Mouse (Mus musculus) frontal cortex, postnatal 36 days (tissue): ENCODE results near the gene Disp1.

Source experiments
- DNase-seq, 2 experiments: peaks; one replicate each; pipeline ENCODE4 v3.0.0; 2022; ENCODE audit warnings: low spot score in 2 of 2

Disp1 gene

DNA sequence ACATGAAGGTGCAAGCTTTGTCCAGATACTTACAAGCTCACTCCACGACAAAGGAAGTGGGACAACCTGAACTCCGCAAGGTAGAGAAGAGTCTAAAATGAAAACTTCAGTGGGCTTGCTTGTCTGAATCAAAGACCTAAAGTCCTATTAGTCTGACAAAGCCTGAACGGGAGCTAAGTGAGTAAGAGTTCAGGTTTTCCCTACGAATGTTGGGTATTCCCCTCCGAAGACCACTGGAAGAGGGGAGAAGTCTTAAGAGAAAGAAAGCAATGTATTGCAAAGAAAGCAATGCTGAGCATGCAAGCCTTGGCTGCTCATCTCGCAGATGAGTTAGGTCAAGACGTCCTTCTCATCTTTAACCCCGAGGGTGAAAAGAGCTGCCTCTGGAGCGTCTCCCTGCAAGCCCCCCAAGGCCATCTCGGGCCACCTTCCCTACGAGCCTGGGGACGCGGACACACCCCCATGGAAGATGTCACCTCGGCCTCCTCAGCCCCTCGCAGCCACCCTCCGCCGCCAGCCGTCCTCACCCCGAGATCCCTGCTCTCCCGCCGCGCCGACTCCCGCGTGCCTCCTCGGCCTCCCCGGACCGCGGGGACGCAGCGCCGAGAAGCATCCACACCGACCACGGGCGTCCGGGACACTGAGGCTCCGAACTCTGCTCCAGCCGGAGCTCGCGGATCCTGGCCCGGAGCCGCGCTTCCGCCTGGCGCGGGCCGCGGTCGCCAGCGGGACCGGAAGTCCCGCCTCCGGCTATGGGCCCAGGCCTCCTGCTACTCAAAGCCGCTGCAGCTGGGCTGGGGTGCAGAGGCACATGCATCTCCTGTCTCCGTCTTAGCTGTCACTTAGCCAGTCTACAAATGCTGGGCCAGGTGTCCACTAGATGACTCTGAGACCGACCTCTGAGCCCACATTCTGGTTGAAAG is at the start of gene Disp1:
Disp1 (minus strand) TSS at position 727 of the 923 bp plus-strand sequence.
- peak; percentile 38 to 60 for DNase-seq

DNA sequence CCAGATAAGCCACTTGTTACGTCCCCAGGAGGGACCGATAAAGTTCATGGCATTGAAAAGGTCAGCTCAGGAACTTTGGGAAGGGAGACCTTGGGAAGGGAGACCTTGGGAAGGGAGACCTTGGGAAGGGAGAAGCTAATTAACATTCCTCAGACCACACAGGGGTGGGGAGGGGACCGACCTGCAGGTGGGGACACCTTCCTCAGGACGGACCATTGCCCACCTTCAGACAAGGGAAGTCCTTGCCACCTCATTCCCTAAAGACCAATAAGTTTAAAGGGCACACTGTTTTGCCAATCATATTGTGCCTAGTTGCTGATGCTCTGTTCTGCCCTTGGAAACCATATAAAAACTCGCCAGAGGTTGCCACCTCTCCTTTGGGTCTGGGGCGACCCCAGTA is 46.3 kb upstream of the Disp1 start:
- DNase-seq = no peak

DNA sequence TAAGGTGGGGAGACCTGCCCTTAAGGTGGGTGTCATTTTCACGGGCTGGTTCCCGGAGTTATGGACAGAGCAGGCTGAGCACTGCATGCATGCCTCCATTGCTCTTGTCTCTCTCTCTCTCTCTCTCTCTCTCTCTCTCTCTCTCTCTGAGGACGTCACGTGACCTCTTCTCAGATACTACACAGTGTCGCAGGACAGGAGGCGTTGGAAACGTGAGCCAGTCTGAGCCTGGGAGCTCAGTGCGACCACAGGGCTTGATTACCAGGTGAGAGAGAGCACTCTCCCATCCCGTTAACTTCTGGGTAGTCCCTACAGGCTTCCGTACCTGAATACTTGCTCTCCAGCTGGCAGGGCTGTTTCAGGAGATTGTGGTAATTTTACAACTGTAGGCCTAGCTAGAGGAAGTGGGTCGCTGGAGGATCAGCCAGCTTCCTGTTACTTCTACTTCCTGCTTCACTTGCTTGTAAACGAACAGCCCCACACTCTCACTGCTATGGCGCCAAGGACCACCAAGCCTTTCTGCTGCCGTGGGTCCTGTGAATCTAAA is 44.7 kb upstream of the Disp1 start:
- DNase-seq = no peak

DNA sequence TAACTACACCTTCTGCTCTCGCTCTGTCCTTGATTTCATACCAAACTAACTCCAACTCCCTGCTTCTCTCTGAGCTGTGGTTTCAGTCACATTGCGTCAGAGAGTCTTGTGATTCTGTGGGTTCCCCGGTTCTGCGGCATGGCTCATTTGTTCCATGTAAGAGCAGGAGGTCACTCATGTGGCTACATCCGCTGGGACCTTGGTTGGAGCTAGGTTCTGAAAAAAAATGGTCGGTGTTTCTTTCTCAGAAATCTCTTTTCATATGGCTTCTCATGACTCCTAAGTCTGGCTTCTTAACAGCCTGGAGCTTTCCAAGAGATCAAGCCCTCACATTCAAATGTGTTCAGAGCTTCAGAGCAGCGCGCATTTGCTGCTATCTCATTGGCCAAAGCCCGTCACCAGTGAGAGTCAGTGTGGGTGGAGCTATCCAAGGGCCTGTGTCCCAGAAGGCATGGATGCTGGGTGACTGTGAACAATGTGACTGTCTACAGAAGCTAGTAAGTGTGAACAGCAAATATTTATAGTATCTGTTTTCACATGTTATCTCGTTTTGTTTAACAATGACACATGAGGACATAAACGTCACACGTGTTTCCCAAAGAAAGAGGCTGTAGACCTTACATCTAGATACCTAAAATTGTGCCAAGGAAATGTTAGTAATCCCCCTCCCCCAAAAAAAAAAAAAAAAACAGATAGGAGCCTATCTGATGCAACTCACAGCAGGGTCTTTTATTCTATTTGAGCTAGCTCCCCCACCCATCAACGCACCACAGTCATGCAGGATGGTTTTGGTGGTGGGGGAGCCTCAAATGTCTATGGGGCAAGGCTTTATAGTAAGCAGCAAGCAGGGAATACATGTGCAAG is 43.1 kb upstream of the Disp1 start:
- no peak for DNase-seq

DNA sequence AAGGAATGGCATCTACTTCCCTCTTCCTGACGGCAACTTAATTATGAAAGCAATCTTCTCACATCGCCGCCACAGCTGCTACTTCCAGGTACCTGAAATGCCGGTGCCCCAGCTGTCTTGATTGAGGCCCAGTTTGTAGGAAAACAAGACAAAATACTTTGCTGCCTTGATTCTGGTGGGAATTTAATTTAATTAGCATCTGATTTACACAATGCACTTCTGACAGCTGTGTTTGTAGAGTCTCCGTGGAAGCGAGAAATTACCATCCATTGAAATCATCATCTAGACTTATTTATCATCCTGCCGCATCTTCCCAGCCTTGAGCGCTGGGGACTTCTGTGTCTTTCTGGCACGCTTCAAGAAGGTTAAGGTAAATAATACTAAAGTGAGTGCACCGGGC is 31.3 kb upstream of the Disp1 start:
- DNase-seq = no peak

DNA sequence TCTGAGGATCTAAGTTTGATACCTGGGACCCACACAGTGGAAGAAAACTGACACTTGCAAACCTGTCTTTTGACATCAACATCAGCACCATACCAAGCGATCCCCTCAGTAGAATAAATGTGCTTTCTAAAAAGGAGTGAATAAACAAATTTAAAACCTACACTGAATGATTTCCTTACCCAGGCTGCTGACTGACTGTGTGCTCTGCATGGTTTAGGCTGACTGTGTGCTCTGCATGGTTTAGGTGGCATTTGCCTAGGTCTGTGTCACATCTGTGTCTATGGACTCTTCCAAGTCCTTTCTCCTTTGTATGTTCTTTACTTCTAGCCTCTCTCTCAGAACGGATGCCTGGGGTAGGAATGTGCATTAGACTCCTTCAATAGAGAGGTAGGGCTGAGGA is 30.5 kb upstream of the Disp1 start:
- DNase-seq = no peak

DNA sequence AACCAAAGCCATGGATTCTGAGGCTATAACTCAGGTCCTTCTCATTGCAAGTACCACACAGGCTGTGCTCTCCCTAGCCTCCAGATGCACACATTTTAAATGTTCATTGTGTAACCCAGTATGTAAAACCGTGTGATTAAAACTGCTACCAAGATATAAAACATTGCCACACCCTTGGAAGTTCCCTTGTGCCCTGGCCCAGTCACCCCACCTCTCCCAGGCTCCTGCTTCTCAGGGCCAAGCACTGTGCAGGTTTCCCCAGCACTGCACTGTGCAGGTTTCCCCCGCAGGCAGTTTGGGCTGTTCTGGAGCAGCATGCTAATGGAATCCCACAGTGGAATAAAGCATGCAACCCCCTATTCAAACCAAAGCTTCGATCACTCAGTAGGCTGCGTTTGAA is 29.3 kb upstream of the Disp1 start:
- no peak for DNase-seq

DNA sequence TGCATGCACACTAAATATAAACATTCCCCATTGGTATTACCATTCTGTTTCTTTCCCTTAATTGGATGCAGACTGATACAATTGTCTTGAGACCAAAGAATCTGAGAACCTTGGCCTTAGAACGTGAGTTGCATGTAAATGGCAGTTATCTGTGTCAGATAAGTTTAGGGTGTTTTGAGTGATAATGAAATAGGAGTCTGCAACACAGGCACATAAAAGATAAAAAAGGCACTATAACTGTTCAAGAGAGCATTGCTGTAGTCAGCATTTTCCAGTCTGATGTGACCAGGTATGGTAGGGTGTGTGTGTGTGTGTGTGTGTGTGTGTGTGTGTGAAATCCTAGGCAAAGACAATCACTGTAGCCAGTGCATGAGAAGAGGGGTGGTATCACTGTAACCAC is 26.8 kb upstream of the Disp1 start:
- no peak for DNase-seq

DNA sequence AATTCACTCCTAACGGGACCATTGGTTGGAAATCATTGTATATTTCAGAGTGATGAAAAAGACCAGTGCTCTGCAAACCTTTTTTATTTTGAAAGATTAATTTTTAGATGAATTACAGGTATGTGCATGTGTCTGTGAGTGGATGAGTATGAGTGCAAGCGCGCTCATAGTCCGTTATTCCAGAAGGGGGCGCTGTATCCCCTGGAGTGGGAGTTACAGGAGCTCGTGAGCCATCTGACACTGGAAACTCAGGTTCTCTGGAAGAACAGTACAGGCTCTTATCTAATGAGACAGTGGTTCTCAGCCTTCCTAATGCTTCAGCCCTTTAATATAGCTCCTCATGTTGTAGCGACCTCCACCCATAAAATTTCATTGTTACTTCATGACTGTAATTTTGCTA is 22.0 kb upstream of the Disp1 start:
- no peak for DNase-seq

DNA sequence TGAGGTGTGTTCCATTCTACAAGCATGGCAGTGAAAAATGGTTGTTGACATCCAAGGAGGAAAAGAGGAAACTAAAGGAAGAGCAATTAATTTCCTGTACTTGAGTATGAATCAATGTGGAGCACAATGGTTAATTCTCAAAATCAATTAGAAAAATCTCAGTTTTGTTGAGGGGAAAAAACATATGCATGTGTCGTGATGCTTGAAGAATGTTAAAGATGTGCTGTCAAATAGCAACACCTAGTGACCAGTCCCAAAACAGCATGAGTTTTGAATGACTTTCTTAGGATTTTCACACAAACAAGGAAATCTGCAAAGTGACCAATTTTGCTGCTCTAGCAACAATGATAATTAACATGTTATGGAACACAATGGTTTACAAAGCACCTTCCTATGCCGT is 16.6 kb upstream of the Disp1 start:
- peak; percentile 11 to 58 for DNase-seq

DNA sequence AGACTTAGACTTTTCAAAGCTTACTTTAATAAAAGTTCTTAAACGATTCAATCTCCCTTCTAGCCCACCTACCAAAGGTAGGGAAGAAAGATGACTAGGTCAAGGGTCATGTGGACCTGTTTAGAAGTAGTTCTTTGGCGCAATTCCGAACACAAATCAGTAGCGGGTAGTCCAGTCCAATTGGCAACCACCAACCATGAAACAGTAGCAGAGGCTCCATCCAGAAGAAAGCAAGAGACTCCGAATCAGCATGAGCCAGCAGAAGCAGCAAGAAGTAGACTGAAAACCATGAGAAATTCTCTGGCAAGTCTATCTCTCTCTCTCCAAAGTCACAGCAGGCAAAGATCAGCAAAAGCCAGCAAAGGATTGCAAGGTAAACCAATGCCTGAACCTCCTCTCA is 15.1 kb upstream of the Disp1 start:
- DNase-seq = no peak

DNA sequence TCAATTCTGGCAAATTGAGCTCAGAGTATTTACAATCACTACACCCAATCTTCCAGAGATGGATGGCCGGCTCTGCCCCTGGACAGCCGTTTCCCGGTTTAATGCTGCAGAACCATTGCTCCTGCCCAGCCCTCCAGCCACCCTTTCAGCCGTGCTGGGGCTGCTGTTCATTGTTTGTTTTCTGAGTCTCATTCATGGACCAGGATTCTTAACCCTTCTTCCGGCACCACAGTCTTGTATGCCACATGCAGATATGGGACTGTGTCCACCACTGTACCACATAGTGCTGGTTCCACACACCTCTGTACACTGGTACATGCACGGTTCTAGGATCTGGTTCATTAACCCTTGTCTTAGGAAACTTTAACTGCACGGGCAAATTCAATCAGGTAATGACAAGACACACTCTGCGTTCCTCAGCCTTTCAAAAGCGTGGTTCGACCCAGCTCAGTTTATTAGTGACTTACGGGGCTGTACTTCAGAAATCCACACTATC is 12.4 kb upstream of the Disp1 start:
- no peak for DNase-seq

DNA sequence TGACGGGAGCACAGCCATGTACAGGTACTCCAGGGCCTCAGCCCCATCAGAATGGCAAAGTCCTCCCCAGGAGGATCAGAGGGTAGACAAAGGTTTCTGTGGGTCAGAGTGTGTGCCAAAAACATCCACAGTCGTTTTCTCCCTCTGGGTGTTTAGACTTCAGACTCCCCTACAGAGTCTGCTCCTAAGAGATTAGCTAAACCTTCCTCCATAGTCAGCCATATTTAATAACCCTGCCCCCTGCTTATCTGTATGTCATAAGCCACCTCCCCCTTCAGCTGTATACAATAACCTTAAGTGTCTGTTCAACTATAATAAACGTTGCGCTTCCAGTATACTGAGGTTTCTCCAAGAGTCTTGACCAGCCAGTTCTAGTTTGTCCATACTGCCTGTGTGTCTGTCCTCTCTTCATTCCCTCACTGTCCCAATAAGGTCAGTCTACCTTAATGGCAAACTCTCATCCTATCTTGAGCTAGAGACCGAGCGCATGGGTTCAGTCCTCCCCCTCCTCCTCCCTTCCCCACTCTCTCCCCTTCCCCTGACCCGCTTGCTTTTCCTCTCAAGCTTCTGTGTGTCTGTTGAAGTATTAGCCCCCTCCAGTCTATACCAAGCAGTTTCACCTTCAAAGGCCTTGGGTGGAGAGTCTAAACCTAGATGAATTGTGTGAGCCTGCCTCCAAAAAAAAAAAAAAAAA is 11.8 kb upstream of the Disp1 start:
- no peak for DNase-seq

DNA sequence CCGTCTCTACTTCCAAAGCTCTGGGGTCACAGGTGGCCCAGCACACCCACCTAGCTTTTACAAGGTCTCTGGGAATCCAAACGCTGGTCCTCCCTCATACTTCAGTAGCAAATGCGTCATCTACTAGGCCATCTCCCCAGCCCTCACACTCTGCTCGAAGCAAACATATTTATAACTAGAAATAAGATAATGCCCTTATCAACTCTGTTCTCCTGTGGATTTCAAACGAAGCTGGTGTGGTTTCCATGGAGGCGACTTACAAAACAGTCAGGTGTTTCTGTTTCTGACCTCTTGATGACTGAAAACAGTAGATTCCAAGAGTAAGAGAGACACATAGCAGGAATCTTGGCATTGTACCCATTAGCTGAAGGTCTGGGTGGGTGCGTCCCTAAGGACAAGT is 6.1 kb upstream of the Disp1 start:
- no peak for DNase-seq

DNA sequence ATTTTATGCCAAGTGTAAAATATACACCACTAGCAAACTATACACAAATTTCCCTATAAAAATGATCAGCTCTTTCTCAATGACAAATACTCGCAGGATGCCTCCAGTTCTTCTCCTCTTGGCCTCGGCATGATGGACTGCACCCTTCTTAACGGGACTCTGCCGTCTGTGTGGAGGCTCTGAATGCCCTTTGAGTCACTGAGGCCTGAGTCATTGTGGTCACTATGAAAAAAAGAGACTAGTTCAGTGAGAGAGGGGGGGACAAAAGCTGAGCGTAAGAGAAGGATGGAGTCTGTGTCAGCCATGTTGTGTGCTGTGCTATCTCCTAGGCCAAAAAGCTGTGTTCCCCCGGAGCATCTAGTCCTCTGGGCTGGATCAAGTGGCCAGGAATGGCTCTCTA is 2.3 kb downstream of the Disp1 start:
- DNase-seq = no peak

DNA sequence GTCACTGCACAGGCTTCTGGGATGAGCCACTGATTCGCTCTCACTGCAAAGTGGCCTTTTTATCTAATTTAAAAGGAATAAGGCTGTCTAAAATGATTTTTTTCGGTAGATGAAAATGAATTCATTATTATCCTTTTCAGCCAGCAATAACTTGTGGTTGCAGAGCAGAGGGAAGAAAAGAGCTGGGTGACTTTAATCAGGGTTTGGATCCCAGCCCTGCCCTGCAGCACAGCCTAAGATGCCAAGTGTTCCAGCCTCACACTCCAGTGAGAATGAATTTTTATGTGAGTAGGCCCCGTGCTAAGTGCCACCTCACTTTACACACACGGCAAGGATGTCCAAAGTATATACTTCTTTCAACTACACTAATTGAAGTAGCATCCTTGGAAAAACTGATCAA is 4.6 kb downstream of the Disp1 start:
- no peak for DNase-seq

DNA sequence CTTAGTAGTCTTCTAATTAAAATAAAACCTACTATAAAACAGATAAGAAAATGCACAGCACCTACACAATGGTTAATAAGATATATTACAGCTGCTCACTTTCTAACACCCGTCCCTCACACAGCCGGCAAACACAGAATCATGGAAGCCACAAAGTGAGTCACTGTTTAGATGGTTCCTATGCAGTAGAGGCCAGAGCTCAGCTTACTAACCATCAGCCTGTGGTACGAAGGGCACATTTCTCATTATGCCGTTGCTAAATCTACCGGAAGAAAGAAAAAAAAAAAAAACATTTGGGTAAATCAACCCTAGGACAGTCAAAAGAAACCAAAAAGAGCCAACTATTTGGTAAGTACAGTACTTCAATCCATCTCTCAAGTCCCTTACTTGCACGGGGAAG is 5.6 kb downstream of the Disp1 start:
- no peak for DNase-seq

DNA sequence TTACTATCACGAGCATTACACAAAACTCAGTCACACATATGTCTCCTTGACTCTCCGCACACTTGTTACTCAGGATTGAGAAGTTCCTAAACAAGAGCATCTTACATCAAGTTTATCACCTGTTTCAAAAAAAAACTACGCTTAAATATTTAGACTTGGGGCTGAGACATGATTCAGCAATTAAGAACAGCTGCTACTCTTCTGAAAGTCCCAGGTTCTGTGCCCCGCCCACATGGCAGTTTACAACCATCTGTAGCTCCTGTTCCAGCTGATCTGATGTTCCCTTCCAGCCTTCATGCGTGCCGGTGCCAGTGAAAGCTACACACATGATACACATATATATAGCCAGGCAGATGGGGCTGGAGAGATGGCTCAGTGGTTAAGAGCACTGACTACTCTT is 7.5 kb downstream of the Disp1 start:
- DNase-seq = no peak

DNA sequence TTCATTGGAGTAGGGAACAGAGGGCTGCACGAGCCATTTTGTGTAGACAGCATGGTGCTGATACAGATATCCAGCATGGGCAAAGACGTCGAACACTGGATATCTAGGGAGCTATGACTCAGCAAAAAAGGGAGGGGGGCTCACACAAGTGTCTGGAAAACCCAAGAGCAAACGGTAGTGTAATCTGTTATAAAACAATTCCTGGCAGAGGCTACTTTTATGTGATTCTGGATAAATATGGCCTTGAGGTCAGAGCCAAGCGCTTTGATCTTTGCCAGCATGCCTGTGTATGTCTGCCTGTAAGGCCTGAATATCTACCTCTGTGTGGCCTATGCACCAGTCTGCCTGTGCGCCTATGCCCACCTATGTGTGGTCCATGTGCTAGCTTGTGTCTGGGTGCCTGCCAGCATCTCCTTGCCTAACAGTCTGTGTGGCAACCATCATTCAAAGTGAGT is 8.5 kb downstream of the Disp1 start:
- DNase-seq = no peak

DNA sequence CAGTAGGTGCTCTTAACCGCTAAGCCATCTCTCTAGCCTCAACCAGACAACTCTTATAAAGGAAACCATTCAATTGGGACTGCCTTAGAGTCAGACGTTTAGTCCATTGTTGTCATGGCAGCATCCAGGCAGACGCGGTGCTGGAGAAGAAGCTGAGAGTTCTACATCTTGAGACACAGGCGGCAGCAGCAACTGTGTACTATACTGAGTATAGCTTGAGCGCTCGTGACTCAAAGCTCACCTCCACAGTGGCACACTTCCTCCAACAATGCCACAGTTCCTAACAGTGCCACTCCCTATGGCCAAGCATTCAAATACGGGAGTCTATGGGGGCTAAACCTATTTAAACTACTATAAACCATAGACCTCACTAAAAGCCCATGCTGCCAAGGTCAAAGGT is 11.2 kb downstream of the Disp1 start:
- no peak for DNase-seq

DNA sequence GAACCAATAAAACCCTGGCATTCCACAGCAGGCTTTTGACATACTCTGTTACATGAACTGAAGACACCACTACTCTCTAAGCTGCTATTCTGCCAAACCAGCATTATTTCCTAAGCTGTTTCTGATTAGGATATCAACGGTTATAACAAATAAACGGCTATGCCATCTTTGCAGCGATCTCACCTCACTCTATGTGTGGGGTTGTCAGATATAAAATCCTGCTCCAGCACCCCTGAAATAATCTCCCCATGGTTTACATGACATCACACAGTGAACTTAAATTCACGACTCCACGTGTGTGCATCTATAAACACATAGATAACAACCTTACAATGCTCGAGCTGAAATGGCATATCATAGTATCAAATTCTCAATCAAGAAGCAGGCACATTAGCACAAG is 13.7 kb downstream of the Disp1 start:
- DNase-seq = no peak

DNA sequence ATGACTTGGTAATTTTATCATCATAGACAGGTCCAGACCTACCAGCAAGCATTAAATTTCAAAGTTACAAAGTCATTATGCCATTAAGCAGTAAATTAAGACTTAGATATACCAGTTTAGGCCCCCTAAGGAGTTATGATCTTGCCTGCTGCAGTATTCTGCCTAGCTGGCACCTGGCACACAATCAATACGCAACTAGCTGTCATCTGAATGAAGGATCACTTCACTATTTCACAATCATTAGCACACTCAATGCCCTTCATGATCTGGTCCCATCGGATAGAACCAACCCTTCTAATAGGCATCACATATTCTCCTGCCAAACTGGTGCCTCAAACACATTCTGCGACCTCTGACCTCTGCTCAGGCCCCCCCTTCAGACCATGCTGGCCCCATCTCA is 14.2 kb downstream of the Disp1 start:
- DNase-seq = no peak
